Mouse (Mus musculus) E14TG2a.4 (cell line): ENCODE data around the gene Sv2a.
"Not testable (repeated sequence)": the region's sequence is repeated elsewhere in the genome, so short reads cannot be mapped to it uniquely, and the experiment has no call there.

ENCODE experiments used
- H3K27me3 ChIP-seq: 2 replicates; pipeline ENCODE4 v1.6.1; 2014; ENCODE audit warnings: low read length, control low read depth; ENCODE audit not compliant: insufficient read depth
- H3K36me3 ChIP-seq: 2 replicates; pipeline ENCODE4 v1.6.1; 2014; ENCODE audit warnings: low read length, control low read depth; ENCODE audit not compliant: insufficient read depth
- H3K4me1 ChIP-seq: replicated peaks from 2 replicates; pipeline ENCODE4 v1.6.1; 2014; ENCODE audit warnings: low read depth, low read length, control low read depth
- H3K4me3 ChIP-seq: replicated peaks from 2 replicates; pipeline ENCODE4 v1.5.1; 2014; ENCODE audit warnings: mild to moderate bottlenecking, low read length
- H3K9me3 ChIP-seq: 2 replicates; pipeline ENCODE4 v1.6.1; 2014; ENCODE audit warnings: low read length, control low read depth
- CTCF ChIP-seq: conservative IDR thresholded peaks from 2 replicates; pipeline ENCODE4 v1.5.1; 2014; ENCODE audit warnings: low read length
- NANOG ChIP-seq: IDR thresholded peaks from 2 replicates; pipeline ENCODE4 v1.6.1; 2014; ENCODE audit warnings: borderline replicate concordance, low read length, mixed read lengths
- POU5F1 ChIP-seq: IDR thresholded peaks from 2 replicates; pipeline ENCODE4 v1.6.1; 2014; ENCODE audit warnings: low read length, borderline replicate concordance

Sv2a gene

DNA sequence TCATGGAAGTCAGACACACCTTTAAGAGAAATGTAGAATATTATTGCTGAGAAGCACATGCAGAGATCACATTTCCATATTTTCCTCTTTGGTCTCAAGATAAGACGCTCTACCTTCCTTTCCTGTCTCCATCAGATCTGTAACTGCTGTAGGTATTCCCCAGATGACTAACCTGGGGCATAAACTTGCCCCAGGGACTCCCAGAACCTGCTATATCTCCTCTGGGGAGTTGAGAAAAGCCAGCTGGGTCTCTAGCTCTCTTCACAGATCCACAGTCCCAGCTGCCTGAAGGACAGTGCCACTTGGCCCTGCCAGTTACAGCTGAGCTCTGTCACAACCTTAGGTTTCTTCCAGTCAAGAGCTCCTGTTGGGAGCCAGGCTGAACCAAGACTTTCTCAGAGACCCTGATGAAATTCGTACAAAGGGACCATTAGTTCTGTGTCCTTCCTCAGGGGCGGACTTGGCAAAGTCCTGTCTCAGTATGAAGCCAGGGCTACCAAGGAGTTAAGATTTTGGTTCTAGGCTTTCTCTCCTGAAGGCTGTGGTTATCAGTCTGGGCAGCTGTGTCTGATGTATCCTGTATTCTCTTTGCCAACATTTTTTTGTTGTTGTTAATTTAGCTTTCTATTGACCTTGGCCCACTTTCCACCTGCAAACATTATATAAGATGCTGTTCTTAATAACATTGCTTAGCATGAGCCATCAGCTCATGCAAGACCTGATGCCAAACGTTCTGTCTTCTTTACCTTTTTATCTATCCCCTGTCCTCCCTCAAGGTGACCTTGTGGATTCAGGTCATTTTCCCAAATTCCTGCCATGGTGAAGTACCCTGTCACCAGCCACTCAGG, 50.2 kb downstream of the Sv2a start:
- TF ChIP-seq CTCF (no peak), POU5F1 (no peak), NANOG (no peak)
- peaks cover 11% of the 10 kb centered on the region; the same call in 1 of the 2 replicates for H3K36me3 ChIP-seq
- H3K4me3 ChIP-seq: no peak overlapping the region
- H3K9me3 ChIP-seq: no peaks in the 10 kb centered on the region
- peaks cover 14% of the 10 kb centered on the region for H3K4me1 ChIP-seq
- no peaks in the 10 kb centered on the region for H3K27me3 ChIP-seq

DNA sequence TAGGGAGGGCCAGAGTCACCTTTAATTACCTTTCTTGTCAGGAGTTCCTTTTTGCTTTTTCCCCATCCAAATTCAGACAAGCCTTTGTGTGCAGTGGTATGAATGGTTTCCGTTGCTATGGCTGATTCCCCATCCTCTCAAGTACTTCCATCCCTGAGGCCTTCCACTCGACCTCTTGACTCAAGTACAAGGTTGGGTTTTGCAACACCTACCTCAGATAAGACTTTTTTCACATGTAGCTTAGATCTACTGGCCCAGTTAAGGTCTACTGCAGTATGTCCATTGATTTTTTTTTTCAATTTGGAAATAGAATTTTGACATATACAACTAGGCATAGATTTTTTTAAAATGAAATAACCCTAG, 50.8 kb downstream of the Sv2a start:
- Histone ChIP-seq H3K4me1 (peaks cover 18% of the 10 kb centered on the region), H3K4me3 (no peak overlapping the region), H3K36me3 (peaks cover 17% of the 10 kb centered on the region; the same call in 1 of the 2 replicates), H3K27me3 (no peaks in the 10 kb centered on the region), H3K9me3 (no peaks in the 10 kb centered on the region)
- TF ChIP-seq CTCF: no peak
- no peak for TF ChIP-seq NANOG
- no peak for TF ChIP-seq POU5F1

DNA sequence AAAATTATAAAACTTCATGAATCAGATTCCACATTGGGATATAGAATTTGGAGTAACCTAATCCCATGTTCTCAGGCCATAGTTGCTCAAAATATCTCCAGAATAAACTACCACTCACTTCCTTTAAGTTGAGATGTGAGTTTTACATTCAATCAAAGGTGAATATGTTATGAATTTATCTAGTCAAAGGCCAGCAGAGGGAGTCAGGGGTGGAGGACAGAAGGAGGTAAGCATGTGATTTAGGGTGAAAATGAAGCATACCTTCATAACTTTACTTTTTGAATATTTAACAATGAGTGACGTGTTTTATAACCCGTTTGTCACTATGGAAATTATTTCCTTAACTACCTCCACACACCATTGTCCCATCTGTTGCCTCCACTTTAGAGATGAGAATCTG, 54.0 kb downstream of the Sv2a start:
- TF ChIP-seq NANOG (no peak), CTCF (no peak), POU5F1 (no peak)
- Histone ChIP-seq H3K4me1 (peaks cover 20% of the 10 kb centered on the region), H3K9me3 (no peaks in the 10 kb centered on the region), H3K4me3 (no peak overlapping the region), H3K27me3 (no peaks in the 10 kb centered on the region), H3K36me3 (peaks cover 26% of the 10 kb centered on the region; the same call in 1 of the 2 replicates)

DNA sequence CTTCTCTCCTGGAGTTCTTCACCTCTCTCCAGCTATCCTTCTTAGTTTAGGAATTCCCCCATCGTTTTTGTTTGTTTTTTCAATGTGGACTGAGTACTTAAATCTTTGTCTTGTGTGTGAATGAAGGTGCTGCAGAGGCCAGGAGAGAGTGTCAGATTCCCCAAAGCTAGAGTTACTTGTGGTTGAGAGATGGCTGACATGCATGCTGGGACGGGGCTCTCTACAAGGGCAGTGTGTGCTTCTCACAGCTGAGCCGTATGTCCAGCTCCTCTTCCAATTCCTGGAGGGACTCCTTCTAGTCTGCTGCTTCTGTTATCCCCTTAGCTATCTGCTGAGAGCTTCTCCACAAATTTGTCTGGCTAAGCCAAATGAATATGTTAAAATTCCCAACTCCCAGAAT, 54.9 kb downstream of the Sv2a start:
- Histone ChIP-seq H3K27me3 (no peaks in the 10 kb centered on the region), H3K4me1 (peaks cover 21% of the 10 kb centered on the region), H3K9me3 (no peaks in the 10 kb centered on the region), H3K4me3 (no peak overlapping the region), H3K36me3 (peaks cover 26% of the 10 kb centered on the region; the same call in 1 of the 2 replicates)
- TF ChIP-seq CTCF (no peak), POU5F1 (no peak), NANOG (no peak)

DNA sequence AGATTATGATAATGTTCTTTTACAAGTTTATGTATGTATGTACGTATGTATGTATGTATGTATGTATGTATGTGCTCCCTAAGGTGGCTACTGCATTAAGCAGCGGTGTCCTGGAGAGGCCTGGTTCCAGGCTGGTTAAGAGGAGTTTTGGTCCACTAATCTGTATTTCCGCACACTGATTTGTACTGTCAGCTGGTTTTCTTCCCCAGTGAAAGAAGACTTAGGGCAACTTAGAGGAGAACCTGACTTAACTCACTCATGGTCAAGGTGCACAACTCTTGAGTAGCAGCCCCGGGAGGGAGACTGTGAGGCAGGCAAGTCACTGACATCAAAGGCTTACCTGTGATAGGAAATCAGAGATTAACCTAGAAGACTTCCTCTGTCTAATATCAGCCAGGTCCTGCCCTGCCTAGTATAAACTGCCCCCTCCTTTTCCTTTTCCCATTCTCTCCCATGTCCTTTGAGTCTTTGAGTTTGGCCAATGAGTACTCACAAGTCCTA, 55.9 kb downstream of the Sv2a start:
- TF ChIP-seq POU5F1 (no peak), CTCF (no peak), NANOG (no peak)
- no peaks in the 10 kb centered on the region for H3K9me3 ChIP-seq
- H3K4me1 ChIP-seq: peaks cover 32% of the 10 kb centered on the region
- H3K27me3 ChIP-seq: no peaks in the 10 kb centered on the region
- peaks cover 26% of the 10 kb centered on the region; the same call in 1 of the 2 replicates for H3K36me3 ChIP-seq
- H3K4me3 ChIP-seq: peak overlapping the region; percentile 81

DNA sequence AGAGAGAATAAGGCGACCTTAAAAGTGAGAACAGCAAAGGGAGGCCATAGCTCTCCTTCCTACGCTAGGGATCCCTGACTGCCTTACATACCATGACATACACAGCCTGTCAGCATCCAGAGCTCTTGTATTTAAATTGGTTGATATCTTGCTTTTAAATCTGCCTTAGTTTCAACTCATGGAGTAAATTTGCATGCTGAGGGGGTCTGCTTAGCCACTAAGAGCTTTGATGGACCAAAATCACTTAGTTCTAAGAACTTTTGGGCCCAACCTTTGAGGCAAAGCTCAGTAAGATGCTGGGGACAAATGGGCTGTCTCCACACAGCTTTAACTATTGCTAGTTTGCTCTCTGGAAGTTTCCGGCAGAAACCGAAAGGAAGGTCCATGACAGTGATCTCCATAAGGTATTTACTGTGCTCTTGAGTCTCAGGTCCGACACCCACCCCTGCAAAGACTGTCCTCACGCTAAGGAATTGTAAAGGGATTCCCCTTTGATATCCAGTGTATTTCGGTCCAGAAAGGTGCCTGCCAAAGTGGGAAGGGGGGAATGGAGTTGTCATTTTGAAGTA, 56.5 kb downstream of the Sv2a start:
- Histone ChIP-seq H3K4me1 (peaks cover 37% of the 10 kb centered on the region), H3K27me3 (no peaks in the 10 kb centered on the region), H3K4me3 (peak overlapping the region; percentile 81), H3K9me3 (no peaks in the 10 kb centered on the region), H3K36me3 (peaks cover 26% of the 10 kb centered on the region; the same call in 1 of the 2 replicates)
- TF ChIP-seq NANOG: no peak
- TF ChIP-seq POU5F1: no peak
- no peak for TF ChIP-seq CTCF

DNA sequence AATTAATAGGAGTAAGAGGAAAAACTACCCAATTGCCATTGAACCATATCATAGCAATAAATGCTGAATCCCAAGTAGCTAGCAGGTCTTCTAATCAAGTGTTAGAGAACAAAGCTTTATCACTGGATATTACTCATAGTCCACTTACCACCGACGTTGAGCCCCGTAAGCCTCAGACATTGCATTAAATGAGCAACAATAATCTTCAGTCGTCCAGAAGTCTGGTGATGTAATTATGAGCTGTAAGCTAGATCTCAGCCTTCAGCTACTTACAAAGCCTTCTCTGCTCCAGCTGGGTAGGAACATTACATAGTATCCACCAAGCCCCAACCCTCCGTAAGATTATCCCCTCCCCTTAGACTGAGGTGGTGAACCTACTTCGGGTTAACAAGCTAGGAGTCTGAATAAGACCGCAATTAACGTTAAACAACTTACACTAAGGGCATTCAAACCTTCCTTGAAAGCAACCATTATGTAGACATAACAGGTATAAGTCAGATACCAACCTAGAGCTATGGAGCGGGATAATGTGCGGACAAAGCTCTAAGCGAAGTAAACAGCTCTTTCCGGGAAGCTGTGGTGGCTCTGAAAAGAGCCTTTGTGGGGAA, 57.1 kb downstream of the Sv2a start:
- H3K9me3 ChIP-seq: no peaks in the 10 kb centered on the region
- no peaks in the 10 kb centered on the region for H3K27me3 ChIP-seq
- H3K36me3 ChIP-seq: peaks cover 26% of the 10 kb centered on the region; the same call in 1 of the 2 replicates
- no peak for TF ChIP-seq POU5F1
- TF ChIP-seq NANOG: no peak
- TF ChIP-seq CTCF: no peak
- H3K4me1 ChIP-seq: peaks cover 43% of the 10 kb centered on the region
- peak overlapping the region; percentile 81 for H3K4me3 ChIP-seq

DNA sequence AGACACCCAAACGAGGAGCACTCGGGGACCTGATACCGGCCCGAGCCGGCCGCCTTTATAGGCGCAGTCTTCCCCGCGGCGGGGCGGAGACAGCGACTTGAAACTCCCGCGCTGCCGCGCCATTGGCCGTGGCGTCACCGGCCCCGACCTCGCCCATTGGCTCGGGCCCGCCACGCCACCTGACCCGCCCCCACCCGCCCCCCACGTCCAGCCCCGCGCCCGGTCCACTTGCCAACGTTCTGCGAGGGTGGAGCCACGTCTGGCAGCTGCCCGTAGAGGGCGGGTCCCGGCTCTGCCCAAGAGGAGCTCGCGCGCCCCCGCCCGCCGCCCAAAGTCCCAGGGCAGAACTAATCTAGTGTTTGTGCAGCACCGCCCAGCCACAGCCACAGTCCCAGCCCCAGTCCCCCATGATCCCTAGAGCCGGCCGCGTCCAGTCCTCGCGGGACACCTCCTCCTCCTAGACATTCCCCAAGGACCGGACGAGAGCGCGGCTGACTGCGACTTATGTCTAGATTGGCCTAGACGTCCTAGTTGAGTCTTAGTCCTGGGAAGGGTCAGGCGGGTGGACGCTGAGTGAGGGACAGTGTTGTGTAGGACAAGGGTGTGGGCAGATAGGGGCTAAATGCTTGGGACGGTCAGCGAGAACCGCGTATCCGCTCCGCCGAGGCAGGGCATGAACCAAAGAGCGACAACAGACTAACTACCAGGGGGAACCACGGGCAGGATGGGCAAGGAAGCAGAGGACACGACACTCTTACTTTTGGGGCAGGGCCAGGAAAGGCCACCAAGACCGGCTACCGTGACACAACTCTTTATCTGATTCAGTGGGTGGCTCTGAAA, 58.2 kb downstream of the Sv2a start, which contains the start of gene Hist2h3c2:
Hist2h3c2 (minus strand) TSS at position 174 of the 840 bp plus-strand sequence.
- H3K9me3 ChIP-seq, H3K27me3 ChIP-seq: not testable (repeated sequence)
- peaks cover 55% of the 10 kb centered on the region for H3K4me1 ChIP-seq
- H3K36me3 ChIP-seq: peaks cover 26% of the 10 kb centered on the region; the same call in 1 of the 2 replicates
- H3K4me3 ChIP-seq: peak within 1 kb of the TSS; percentile 81

DNA sequence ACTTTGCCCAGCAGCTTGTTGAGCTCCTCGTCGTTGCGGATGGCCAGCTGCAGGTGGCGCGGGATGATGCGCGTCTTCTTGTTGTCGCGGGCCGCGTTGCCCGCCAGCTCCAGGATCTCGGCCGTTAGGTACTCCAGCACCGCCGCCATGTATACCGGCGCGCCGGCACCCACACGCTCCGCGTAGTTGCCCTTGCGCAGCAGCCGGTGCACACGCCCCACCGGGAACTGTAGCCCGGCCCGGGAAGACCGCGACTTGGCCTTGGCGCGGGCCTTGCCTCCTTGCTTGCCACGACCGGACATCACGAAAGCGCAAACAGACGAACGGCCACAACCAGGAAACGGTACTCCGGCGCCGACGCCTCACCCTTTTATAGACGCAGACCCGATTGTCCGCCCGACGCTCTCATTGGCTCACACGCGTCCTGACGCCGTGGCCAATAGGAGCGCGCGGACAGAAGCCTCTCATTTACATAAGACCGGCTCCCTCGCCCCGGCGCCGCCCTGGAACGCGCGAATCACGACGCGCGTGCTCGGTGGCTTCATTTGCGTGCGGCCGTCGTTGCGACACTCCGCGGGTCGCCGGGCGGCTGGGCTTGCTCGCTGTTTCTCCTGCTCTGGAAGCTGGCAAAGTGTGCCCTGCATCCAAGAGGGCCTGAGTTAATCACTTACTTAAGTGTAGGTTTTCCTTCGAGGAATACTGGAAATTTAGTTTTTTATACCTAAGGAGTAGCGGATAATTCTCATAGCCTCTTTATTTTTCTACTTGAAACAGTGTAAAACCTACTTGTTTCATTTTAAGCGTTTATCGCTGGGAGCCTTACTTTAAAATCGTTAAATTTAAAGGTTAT, 59.2 kb downstream of the Sv2a start, which contains the start of gene Hist2h2aa2:
Hist2h2aa2 (minus strand) TSS at position 328 of the 850 bp plus-strand sequence.
- not testable (repeated sequence) for H3K27me3 ChIP-seq, H3K9me3 ChIP-seq
- peak within 1 kb of the TSS; percentile 72 for H3K4me3 ChIP-seq
- peaks cover 60% of the 10 kb centered on the region for H3K4me1 ChIP-seq
- H3K36me3 ChIP-seq: peaks cover 25% of the 10 kb centered on the region; the same call in 1 of the 2 replicates
